Mouse (Mus musculus) splenic B cell, adult 2 months (primary cell): Measurements from ENCODE around the gene Slc38a1.

Experiments used
- DNase-seq: peaks from one replicate; pipeline ENCODE4 v3.0.0-alpha.2; 2011; ENCODE audit warnings: low read depth, low spot score
- H3K27me3 ChIP-seq: 2 replicates; pipeline ENCODE4 v1.6.1; 2012; ENCODE audit warnings: mild to moderate bottlenecking, low read length, moderate library complexity, mixed read lengths; ENCODE audit not compliant: control insufficient read depth, poor library complexity, insufficient read depth, severe bottlenecking
- H3K36me3 ChIP-seq: 2 replicates; pipeline ENCODE4 v1.6.1; 2012; ENCODE audit warnings: mild to moderate bottlenecking, low read length, moderate library complexity, mixed read lengths; ENCODE audit not compliant: control insufficient read depth, poor library complexity, insufficient read depth, severe bottlenecking

Gene Slc38a1

GRCm38 (mm10) chr15:96542135-96542534 is 100.6 kb downstream of the Slc38a1 start:
- H3K27me3 ChIP-seq, result no peaks in the 10 kb centered on the region
- no peak for DNase-seq
- no peaks in the 10 kb centered on the region for H3K36me3 ChIP-seq

DNA sequence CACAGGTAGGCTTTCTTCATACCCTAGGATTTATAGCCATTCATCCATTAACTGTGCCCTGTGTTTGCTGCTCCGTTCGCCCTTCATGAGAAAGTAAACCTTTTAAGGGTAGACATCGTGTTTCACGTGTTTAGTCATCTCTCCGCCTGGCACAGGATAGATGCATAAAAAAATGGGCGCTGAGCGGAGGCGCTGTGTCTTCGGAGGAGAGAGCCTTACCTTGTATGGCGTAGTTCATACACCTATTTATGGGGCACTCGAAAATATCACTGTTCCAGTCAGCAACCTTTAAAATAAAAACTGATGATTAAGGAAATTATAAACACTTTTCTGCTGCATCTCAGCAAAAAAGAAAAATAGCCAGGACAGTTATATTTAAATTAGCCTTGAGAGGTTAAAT is 105.4 kb downstream of the Slc38a1 start:
- Histone ChIP-seq H3K36me3 (no peaks in the 10 kb centered on the region), H3K27me3 (no peaks in the 10 kb centered on the region)
- DNase-seq, result no peak

DNA sequence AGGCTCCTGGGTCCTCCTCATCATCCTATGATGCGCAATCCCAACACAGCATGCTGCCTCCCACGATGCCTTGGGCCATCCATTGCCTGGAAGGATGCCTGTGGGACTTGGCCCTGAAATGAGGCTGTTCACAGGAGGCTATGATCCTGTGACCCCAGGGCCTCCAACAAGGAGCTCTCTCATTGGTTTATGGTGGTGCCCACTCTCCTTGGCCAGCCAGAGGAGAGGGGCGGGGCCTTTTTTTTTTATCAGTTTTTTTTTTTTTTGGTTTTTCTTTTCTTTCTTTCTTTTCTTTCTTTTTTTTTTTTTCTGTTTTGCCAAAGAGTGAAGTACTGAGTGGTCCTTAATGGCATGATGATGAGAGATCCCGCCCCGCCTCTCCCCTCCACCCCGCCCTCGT is 106.3 kb downstream of the Slc38a1 start:
- DNase-seq, result no peak
- no peaks in the 10 kb centered on the region for H3K36me3 ChIP-seq
- H3K27me3 ChIP-seq, result no peaks in the 10 kb centered on the region

GRCm38 (mm10) chr15:96527686-96528085 is 115.0 kb downstream of the Slc38a1 start:
- DNase-seq, result no peak

GRCm38 (mm10) chr15:96524239-96524738 is 118.4 kb downstream of the Slc38a1 start:
- Histone ChIP-seq H3K27me3 (no peaks in the 10 kb centered on the region), H3K36me3 (no peaks in the 10 kb centered on the region)
- no peak for DNase-seq

More at GRCm38 (mm10) chr15:96527686-96528085, 115.0 kb downstream of the Slc38a1 start:
- Histone ChIP-seq H3K36me3 (no peaks in the 10 kb centered on the region), H3K27me3 (no peaks in the 10 kb centered on the region)
